Mouse (Mus musculus): ENCODE data around the gene Tle2.
A peak's percentile ranks its signal among the peaks of the same experiment; 100 is the strongest.

Gene Tle2

DNA sequence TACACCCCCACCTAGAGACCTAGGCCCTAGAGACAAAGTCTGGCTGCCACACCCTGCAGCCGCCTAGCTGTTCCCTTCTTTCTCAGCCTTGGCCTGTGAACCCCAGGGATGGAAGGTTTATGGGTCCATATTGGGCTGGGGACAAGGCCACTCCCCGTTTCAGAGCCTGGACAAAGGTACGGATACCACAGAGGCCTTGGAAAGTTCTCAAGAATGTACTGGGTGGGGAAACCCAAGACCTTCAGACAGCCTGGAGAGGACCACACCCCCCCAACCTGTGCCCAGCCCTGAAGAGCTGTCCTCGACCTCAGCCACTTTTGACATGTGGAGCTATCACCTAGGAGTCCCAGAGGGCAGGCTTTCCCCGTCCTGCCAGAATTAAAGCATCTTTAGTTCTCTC lies 25.4 kb upstream of the Tle2 start:
- TF ChIP-seq CTCF (conservative IDR thresholded peaks at IDR 0.05; ENCODE audit: low read length) (no peak), NANOG (IDR thresholded peaks at IDR 0.05; ENCODE audit: borderline replicate concordance, low read length) (no peak), POU5F1 (IDR thresholded peaks at IDR 0.05; ENCODE audit: borderline replicate concordance, low read length) (no peak)
- H3K27me3 ChIP-seq (ENCODE audit: insufficient read depth, low read length): peaks cover 8% of the 10 kb centered on the region
- no peaks in the 10 kb centered on the region for H3K36me3 ChIP-seq (ENCODE audit: insufficient read depth, low read length)
- H3K9me3 ChIP-seq (ENCODE audit: low read length): peaks cover 3% of the 10 kb centered on the region; the same call in 1 of the 2 replicates
- H3K4me1 ChIP-seq (replicated peaks; ENCODE audit: low read depth, low read length): peaks cover 55% of the 10 kb centered on the region
- no peak overlapping the region for H3K4me3 ChIP-seq (replicated peaks; ENCODE audit: low read length)

DNA sequence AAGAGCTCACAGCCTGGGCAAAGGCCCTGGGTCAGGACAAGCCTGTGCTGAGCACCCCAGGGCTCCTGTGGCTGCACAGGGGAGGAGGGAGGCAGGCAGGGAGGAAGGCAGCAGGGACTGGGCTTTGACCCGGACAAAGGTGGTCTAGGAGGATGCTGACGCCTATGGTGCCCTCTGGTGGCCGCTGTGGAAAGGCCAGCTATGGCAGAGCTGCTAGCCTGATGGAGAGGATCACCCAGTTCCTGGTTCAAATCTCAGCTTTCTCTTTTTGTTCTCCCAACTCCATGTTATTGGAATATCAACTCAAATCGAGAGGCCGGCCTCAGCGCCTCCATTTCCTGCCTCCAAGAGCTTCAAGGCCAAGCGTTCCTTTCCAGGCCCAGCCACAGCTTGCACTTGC lies 24.1 kb upstream of the Tle2 start:
- Histone ChIP-seq H3K4me3 (replicated peaks; ENCODE audit: low read length) (no peak overlapping the region), H3K4me1 (replicated peaks; ENCODE audit: low read depth, low read length) (peaks cover 61% of the 10 kb centered on the region), H3K36me3 (ENCODE audit: insufficient read depth, low read length) (no peaks in the 10 kb centered on the region), H3K27me3 (ENCODE audit: insufficient read depth, low read length) (no peaks in the 10 kb centered on the region; the same call in none of the 2 replicates), H3K9me3 (ENCODE audit: low read length) (peaks cover 3% of the 10 kb centered on the region; the same call in 1 of the 2 replicates)
- TF ChIP-seq POU5F1 (IDR thresholded peaks at IDR 0.05; ENCODE audit: borderline replicate concordance, low read length): no peak
- TF ChIP-seq NANOG (IDR thresholded peaks at IDR 0.05; ENCODE audit: borderline replicate concordance, low read length): no peak
- peak; percentile 91 for TF ChIP-seq CTCF (conservative IDR thresholded peaks at IDR 0.05; ENCODE audit: low read length)

DNA sequence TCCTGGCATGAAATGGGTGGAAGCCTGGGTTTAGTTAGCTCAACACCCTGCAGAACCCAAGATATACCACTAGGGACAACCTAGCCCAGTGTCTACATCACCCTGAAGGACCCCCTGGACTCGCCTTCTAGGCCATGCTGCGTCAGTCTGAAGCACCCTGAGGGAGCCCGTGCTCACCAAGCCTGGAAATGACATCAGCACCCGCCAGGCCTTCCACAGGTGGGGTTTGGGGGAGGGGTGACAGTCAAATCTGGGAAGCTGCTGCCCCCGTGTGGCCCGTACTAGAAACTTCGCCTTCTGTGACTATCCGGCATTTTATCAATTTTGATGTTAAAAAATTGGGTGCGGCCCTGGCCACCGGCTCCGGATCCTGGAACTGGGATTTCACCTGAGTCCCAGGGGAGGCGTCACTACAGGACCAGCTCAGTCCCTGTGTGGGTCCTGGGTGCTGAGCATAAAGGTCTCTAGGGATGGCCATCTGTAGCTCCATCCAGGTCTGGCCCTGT lies 22.7 kb upstream of the Tle2 start:
- H3K36me3 ChIP-seq (ENCODE audit: insufficient read depth, low read length): no peaks in the 10 kb centered on the region
- H3K4me3 ChIP-seq (replicated peaks; ENCODE audit: low read length): no peak overlapping the region
- TF ChIP-seq POU5F1 (IDR thresholded peaks at IDR 0.05; ENCODE audit: borderline replicate concordance, low read length) (no peak), CTCF (conservative IDR thresholded peaks at IDR 0.05; ENCODE audit: low read length) (peak; percentile 81)
- H3K27me3 ChIP-seq (ENCODE audit: insufficient read depth, low read length): no peaks in the 10 kb centered on the region; the same call in none of the 2 replicates
- H3K4me1 ChIP-seq (replicated peaks; ENCODE audit: low read depth, low read length): peaks cover 59% of the 10 kb centered on the region
- H3K9me3 ChIP-seq (ENCODE audit: low read length): peaks cover 3% of the 10 kb centered on the region; the same call in 1 of the 2 replicates

DNA sequence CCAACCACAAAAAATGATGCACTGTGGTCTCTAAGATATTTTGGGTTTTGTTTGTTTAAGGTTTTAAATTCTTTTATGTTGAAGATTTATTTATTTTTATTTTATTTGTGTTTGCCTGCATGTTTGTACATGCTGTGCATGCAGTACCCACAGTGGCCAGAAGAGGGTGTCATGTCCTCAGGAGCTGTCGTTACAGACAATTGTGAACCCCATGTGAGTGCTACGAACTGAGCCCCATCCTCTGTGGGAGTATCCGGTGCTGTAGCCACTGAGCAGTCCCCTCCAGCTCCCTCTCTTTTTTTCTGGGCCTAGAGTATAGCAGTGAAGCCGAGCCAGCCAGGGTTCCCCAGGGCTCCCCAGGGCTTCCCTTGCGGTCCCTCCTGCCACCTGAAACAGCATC lies 21.1 kb upstream of the Tle2 start:
- peak; percentile 98 for TF ChIP-seq CTCF (conservative IDR thresholded peaks at IDR 0.05; ENCODE audit: low read length)
- TF ChIP-seq POU5F1 (IDR thresholded peaks at IDR 0.05; ENCODE audit: borderline replicate concordance, low read length): no peak
- no peaks in the 10 kb centered on the region for H3K27me3 ChIP-seq (ENCODE audit: insufficient read depth, low read length)
- H3K9me3 ChIP-seq (ENCODE audit: low read length): peaks cover 3% of the 10 kb centered on the region; the same call in 1 of the 2 replicates
- peaks cover 68% of the 10 kb centered on the region for H3K4me1 ChIP-seq (replicated peaks; ENCODE audit: low read depth, low read length)
- no peaks in the 10 kb centered on the region for H3K36me3 ChIP-seq (ENCODE audit: insufficient read depth, low read length)
- H3K4me3 ChIP-seq (replicated peaks; ENCODE audit: low read length): no peak overlapping the region

DNA sequence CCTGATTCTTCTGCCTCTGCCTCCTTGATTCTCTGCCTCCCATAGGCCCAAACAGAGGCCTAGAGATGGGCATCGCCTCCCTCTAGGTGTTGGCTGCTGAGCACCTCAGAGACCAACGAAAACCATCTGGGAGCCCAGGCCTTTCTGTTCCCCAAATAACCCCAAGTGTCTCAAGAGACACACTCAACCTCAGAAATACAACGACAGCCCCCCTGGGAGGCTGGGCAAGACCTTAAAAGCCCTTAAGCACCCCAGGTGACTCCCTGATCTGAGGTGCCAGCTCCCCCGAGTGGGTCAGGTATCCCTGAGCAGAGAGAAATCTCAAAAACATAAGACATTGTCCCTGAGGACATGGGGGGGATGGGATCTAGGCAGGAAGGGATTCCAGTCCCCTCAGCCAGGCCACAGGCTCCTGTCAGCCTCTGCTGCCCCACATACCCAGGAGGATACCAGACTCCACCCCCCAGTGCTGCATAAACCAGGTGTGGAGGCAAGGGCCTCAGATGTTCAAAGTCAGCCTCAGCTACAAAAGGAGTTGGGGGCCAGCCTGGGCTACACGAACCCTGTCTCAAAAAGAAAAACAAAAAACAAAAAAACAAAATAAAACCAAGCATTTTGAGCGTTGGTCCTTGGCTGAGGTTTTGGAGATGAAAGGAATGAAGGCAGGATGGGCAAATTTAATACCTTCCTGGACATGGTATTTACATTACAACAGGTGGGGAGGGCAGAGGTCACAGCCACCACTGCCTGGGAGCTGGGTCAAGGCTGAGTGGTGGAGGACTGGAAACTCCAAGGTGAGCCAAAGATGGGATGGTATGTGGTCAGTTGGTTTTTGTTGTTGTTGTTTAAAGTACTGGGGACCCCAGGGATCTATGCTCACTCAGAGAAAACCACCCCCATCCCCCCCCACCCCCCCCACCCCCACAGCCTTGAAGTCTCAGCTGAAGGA lies 20.3 kb upstream of the Tle2 start:
- Histone ChIP-seq H3K27me3 (ENCODE audit: insufficient read depth, low read length) (no peaks in the 10 kb centered on the region), H3K36me3 (ENCODE audit: insufficient read depth, low read length) (no peaks in the 10 kb centered on the region), H3K4me3 (replicated peaks; ENCODE audit: low read length) (no peak overlapping the region), H3K9me3 (ENCODE audit: low read length) (peaks cover 3% of the 10 kb centered on the region; the same call in 1 of the 2 replicates), H3K4me1 (replicated peaks; ENCODE audit: low read depth, low read length) (peaks cover 71% of the 10 kb centered on the region)
- no peak for TF ChIP-seq POU5F1 (IDR thresholded peaks at IDR 0.05; ENCODE audit: borderline replicate concordance, low read length)
- TF ChIP-seq CTCF (conservative IDR thresholded peaks at IDR 0.05; ENCODE audit: low read length): no peak; the same call in 1 of the 2 replicates
- no peak for TF ChIP-seq NANOG (IDR thresholded peaks at IDR 0.05; ENCODE audit: borderline replicate concordance, low read length)

DNA sequence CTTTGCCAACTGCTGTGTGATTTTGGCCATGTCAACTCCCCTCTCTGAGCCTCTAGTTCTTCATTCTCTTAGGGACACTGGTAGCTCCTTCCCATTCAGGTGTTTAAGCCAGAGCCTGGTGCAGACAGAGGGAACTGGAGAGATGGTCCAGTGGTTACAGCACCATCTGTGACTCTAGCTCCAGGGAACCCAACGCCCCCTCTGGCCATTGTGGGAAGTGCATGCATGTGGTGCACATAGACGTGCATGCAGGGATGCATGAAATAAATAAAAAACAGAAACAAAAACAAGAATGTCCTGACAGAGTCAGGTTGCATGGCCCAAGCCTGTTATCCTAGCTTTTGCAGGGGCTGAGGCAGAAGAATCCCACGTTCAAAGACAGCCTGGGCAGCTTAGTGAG lies 18.1 kb upstream of the Tle2 start:
- TF ChIP-seq CTCF (conservative IDR thresholded peaks at IDR 0.05; ENCODE audit: low read length) (peak; percentile 98), NANOG (IDR thresholded peaks at IDR 0.05; ENCODE audit: borderline replicate concordance, low read length) (no peak)
- H3K4me1 ChIP-seq (replicated peaks; ENCODE audit: low read depth, low read length): peaks cover 72% of the 10 kb centered on the region

DNA sequence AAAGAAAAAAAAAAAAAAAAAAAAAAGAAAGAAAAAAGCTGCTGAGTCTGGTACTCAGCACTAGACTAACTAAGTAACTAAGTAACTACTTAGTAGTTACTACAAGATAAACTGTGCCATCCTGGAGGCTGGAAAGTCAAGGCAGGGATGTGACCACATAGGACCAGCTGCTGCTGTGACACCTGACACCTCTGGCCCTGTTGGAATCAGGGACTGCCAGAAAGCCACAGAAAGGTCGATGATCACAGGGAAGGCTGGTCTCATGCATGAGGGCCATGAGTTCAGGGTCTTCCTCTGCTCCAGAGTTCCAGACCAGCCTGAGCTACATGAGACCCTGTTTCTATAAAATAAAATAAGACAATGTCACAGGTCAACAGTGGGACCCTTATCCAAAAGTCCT lies 16.9 kb upstream of the Tle2 start:
- Histone ChIP-seq H3K36me3 (ENCODE audit: insufficient read depth, low read length) (peaks cover 14% of the 10 kb centered on the region), H3K4me3 (replicated peaks; ENCODE audit: low read length) (no peak overlapping the region), H3K9me3 (ENCODE audit: low read length) (peaks cover 3% of the 10 kb centered on the region; the same call in 1 of the 2 replicates), H3K27me3 (ENCODE audit: insufficient read depth, low read length) (no peaks in the 10 kb centered on the region), H3K4me1 (replicated peaks; ENCODE audit: low read depth, low read length) (peaks cover 72% of the 10 kb centered on the region)
- TF ChIP-seq CTCF (conservative IDR thresholded peaks at IDR 0.05; ENCODE audit: low read length): no peak
- TF ChIP-seq POU5F1 (IDR thresholded peaks at IDR 0.05; ENCODE audit: borderline replicate concordance, low read length): no peak
- TF ChIP-seq NANOG (IDR thresholded peaks at IDR 0.05; ENCODE audit: borderline replicate concordance, low read length): no peak

More for the DNA sequence above, 18.1 kb upstream of the Tle2 start:
- no peak overlapping the region for H3K4me3 ChIP-seq (replicated peaks; ENCODE audit: low read length)
- H3K9me3 ChIP-seq (ENCODE audit: low read length): peaks cover 3% of the 10 kb centered on the region; the same call in 1 of the 2 replicates
- H3K27me3 ChIP-seq (ENCODE audit: insufficient read depth, low read length): no peaks in the 10 kb centered on the region
- peaks cover 2% of the 10 kb centered on the region; the same call in 1 of the 2 replicates for H3K36me3 ChIP-seq (ENCODE audit: insufficient read depth, low read length)

DNA sequence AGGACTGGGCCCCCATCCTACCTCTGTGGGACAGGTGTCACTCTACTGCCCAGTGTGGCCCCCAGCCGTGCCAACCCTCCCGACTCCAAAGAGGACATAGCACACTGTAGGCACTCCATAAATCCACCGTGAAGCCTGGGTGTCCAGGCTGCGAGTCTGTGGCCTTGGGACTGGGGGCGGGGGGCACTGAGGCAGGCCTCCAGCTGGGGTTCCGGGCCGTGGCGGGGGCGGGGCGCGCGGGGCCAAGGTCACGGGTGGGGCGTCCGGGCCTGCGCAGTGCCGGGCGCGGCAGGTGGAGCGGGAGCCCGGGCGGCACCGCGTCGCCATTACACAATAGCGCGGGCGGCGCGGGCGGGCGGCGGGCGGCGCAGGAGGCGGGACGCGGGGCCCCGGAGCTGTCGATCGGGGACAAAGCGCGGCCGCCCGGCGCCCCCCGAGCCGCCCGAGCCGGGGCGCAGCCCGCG lies 15.2 kb upstream of the Tle2 start, which contains the start of gene Aes:
TSS of gene Aes (plus strand) at position 326 of the 464 bp plus-strand sequence.
- Histone ChIP-seq H3K4me1 (replicated peaks; ENCODE audit: low read depth, low read length) (peaks cover 78% of the 10 kb centered on the region), H3K36me3 (ENCODE audit: insufficient read depth, low read length) (peaks cover 26% of the 10 kb centered on the region), H3K27me3 (ENCODE audit: insufficient read depth, low read length) (no peaks in the 10 kb centered on the region), H3K9me3 (ENCODE audit: low read length) (no peaks in the 10 kb centered on the region), H3K4me3 (replicated peaks; ENCODE audit: low read length) (peak within 1 kb of the TSS; percentile 87)
- TF ChIP-seq NANOG (IDR thresholded peaks at IDR 0.05; ENCODE audit: borderline replicate concordance, low read length): no peak
- TF ChIP-seq POU5F1 (IDR thresholded peaks at IDR 0.05; ENCODE audit: borderline replicate concordance, low read length): no peak
- no peak for TF ChIP-seq CTCF (conservative IDR thresholded peaks at IDR 0.05; ENCODE audit: low read length)

All from E14TG2a.4 (cell line).